Mouse (Mus musculus) v-Abl transformed pro-B cells (cell line): ENCODE measurements around the gene A530064D06Rik.
"Not testable (repeated sequence)": the region's sequence is repeated elsewhere in the genome, so short reads cannot be mapped to it uniquely, and the experiment has no call there.

Experiments used
- in situ Hi-C, 2 experiments: fragments of 400-800 bp; cut with MboI; formaldehyde crosslinking; loops; one replicate each; pipeline ENCODE4 v1.15.1; 2025; ENCODE audit not compliant: unreplicated experiment in 2 of 2

The A530064D06Rik gene

GRCm38 (mm10) chr17:48167103-48167502, at the start of gene A530064D06Rik:
Gene A530064D06Rik, minus strand, starts transcription at chr17:48167275.
- in situ Hi-C loops: not testable (repeated sequence)

- in situ Hi-C loops: no loop called here
Measured at GRCm38 (mm10) chr17:48215429-48215828, 48.4 kb upstream of the A530064D06Rik start.

GRCm38 (mm10) chr17:48213511-48213910, 46.4 kb upstream of the A530064D06Rik start:
- in situ Hi-C loops: no loop called here

- in situ Hi-C loops: no loop called here
Measured at GRCm38 (mm10) chr17:48212596-48212995, 45.5 kb upstream of the A530064D06Rik start.

- in situ Hi-C loops: no loop called here
Measured at GRCm38 (mm10) chr17:48203086-48203485, 36.0 kb upstream of the A530064D06Rik start.

GRCm38 (mm10) chr17:48192366-48192765, 25.3 kb upstream of the A530064D06Rik start:
- in situ Hi-C loops: no loop called here

- in situ Hi-C loops: no loop called here
Measured at GRCm38 (mm10) chr17:48185252-48185651, 18.2 kb upstream of the A530064D06Rik start.

GRCm38 (mm10) chr17:48157382-48158076, 9.5 kb downstream of the A530064D06Rik start:
- in situ Hi-C loops: no loop called here

GRCm38 (mm10) chr17:48146120-48146519, 21.0 kb downstream of the A530064D06Rik start, which contains the start of gene 9830107B12Rik:
Gene 9830107B12Rik, minus strand, starts transcription at chr17:48146268.
- in situ Hi-C loops: no loop called here

- in situ Hi-C loops: no loop called here
Measured at GRCm38 (mm10) chr17:48132810-48133209, 34.3 kb downstream of the A530064D06Rik start.

GRCm38 (mm10) chr17:48120456-48120855, 46.6 kb downstream of the A530064D06Rik start:
- in situ Hi-C loops: loop anchor here (25.0 kb wide), 2 partner anchors 492 to 1292 kb away; no protein-coding TSS in a partner anchor

- in situ Hi-C loops: loop anchor here (10.0 to 25.0 kb wide), 5 partner anchors 155 to 1305 kb away; partner anchors contain the start of genes Mocs1 (in 1 of the 2) and Oard1 (in 1 of the 2)
Measured at GRCm38 (mm10) chr17:48119656-48120055, 47.4 kb downstream of the A530064D06Rik start.

GRCm38 (mm10) chr17:48118570-48118969, 48.5 kb downstream of the A530064D06Rik start:
- in situ Hi-C loops: loop anchor here (10.0 to 25.0 kb wide), 5 partner anchors 156 to 1306 kb away; partner anchors contain the start of genes Mocs1 (in 1 of the 2) and Oard1 (in 1 of the 2)

GRCm38 (mm10) chr17:48110547-48111287, 56.4 kb downstream of the A530064D06Rik start:
- in situ Hi-C loops: loop anchor here (10.0 to 25.0 kb wide), 5 partner anchors 164 to 1314 kb away; partner anchors contain the start of genes Mocs1 (in 1 of the 2) and Oard1 (in 1 of the 2)

GRCm38 (mm10) chr17:48108520-48108919, 58.6 kb downstream of the A530064D06Rik start:
- in situ Hi-C loops: loop anchor here (5.0 to 25.0 kb wide), 8 partner anchors 166 to 1304 kb away; partner anchors contain the start of genes Bysl (in 1 of the 2), Gm20517 (in 1 of the 2), Med20 (in 1 of the 2) and Nfya (in 1 of the 2)

GRCm38 (mm10) chr17:48107862-48108261, 59.2 kb downstream of the A530064D06Rik start:
- in situ Hi-C loops: loop anchor here (5.0 to 25.0 kb wide), 8 partner anchors 167 to 1304 kb away; partner anchors contain the start of genes Bysl (in 1 of the 2), Gm20517 (in 1 of the 2), Med20 (in 1 of the 2) and Nfya (in 1 of the 2)

GRCm38 (mm10) chr17:48107333-48107732, 59.7 kb downstream of the A530064D06Rik start:
- in situ Hi-C loops: loop anchor here (5.0 to 25.0 kb wide), 8 partner anchors 167 to 1305 kb away; partner anchors contain the start of genes Bysl (in 1 of the 2), Gm20517 (in 1 of the 2), Med20 (in 1 of the 2) and Nfya (in 1 of the 2)

- in situ Hi-C loops: loop anchor here (5.0 to 25.0 kb wide), 7 partner anchors 174 to 1312 kb away; partner anchors contain the start of genes Bysl (in 1 of the 2), Gm20517 (in 1 of the 2), Med20 (in 1 of the 2) and Nfya (in 1 of the 2)
Measured at GRCm38 (mm10) chr17:48100441-48101417, 66.3 kb downstream of the A530064D06Rik start.

- in situ Hi-C loops: loop anchor here (5.0 to 25.0 kb wide), 6 partner anchors 52 to 737 kb away; partner anchors contain the start of gene Mrps10 (in 1 of the 2)
Measured at GRCm38 (mm10) chr17:48099312-48099711, 67.8 kb downstream of the A530064D06Rik start.
